In genomic region chr8:116267021-116267420, GRCm38 (mm10) we compare ENCODE assay signal across 16 mouse cellular contexts.
"Had no signal": no experiment of that assay in that cellular context is flagged by ENCODE, and none has a peak within 500 bp of the region (broad histone marks: within the 10 kb centered on the region; RNA-seq: fewer than 3 reads in every experiment).

No protein-coding gene starts in this region.

- DNase-seq: gastrocnemius, postnatal 14 days; gastrocnemius, postnatal 36 days; heart, adult 2 months; heart, postnatal 10 days; heart, postnatal 36 days; kidney, adult 11 months; kidney, adult 2 months; kidney, adult 9 months; kidney, postnatal 14 days; kidney, postnatal 36 days; layer of hippocampus, adult 9-11 months; layer of hippocampus, postnatal 36 days; left cerebral cortex, postnatal 4 days had no signal

- ATAC-seq: hindbrain, postnatal 0 days; intestine, embryonic 16.5 days; liver, embryonic 12.5 days had no signal
